Mouse (Mus musculus) gastrocnemius, adult 2 months (tissue): Measurements from ENCODE around the gene Ppp1r21. TPM values are rescaled to one million over a fixed set of nuclear protein-coding genes. Genes with fewer than 3 reads are reported as not detected.
A peak's percentile ranks its signal among the peaks of the same experiment; 100 is the strongest.

Experiments used
- DNase-seq: peaks from one replicate; pipeline ENCODE4 v3.0.0; 2022
- H3K27ac ChIP-seq: fragments of 200-600 bp; 2 replicates; pipeline ENCODE4 v1.8.1; 2022; ENCODE audit warnings: mild to moderate bottlenecking
- H3K4me3 ChIP-seq: fragments of 200-600 bp; 2 replicates; pipeline ENCODE4 v1.8.1; 2022; ENCODE audit warnings: mild to moderate bottlenecking, moderate library complexity
- CTCF ChIP-seq: fragments of 200-600 bp; IDR thresholded peaks from 2 replicates; pipeline ENCODE4 v1.8.1; 2022; ENCODE audit warnings: antibody characterized with exemption, mild to moderate bottlenecking, moderate library complexity
- intact Hi-C: fragments of 180-260 bp; cut with DNase I; formaldehyde crosslinking; loops from one replicate; pipeline ENCODE4 v1.15.1; 2025
- total RNA-seq, 2 experiments: library from RNA; stranded (reverse); gene quantifications; 2 replicates each; pipeline ENCODE4 v1.2.3; 2021

Ppp1r21 gene
- total RNA-seq, 2 experiments from 2014 or later: 4.5 to 5.8 TPM

GRCm38 (mm10) chr17:88542771-88543416 lies 13.0 kb downstream of the Ppp1r21 start:
- intact Hi-C loops: no loop called here
- TF ChIP-seq CTCF: no peak
- no peak overlapping the region for H3K4me3 ChIP-seq
- H3K27ac ChIP-seq: no peak overlapping the region
- no peak for DNase-seq

DNA sequence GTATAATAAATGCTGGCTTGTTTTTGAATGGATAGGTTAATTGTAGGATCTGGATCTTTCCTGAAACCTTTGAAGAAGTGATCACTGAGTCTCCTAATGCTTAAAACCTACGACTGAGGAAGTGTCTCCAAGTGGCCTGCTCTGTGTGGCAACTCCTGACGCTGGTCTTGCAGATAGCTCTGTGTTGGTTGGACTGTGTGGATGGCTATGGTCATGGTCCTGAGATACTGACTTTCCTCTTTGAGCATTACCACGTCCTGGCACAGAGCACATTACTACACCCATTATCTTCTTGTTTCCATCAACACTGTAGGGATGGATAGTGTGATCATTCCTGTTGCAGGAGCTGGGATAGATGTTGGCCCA lies 13.5 kb downstream of the Ppp1r21 start:
- Histone ChIP-seq H3K27ac (no peak overlapping the region), H3K4me3 (no peak overlapping the region)
- intact Hi-C loops: no loop called here
- no peak for TF ChIP-seq CTCF
- no peak for DNase-seq

DNA sequence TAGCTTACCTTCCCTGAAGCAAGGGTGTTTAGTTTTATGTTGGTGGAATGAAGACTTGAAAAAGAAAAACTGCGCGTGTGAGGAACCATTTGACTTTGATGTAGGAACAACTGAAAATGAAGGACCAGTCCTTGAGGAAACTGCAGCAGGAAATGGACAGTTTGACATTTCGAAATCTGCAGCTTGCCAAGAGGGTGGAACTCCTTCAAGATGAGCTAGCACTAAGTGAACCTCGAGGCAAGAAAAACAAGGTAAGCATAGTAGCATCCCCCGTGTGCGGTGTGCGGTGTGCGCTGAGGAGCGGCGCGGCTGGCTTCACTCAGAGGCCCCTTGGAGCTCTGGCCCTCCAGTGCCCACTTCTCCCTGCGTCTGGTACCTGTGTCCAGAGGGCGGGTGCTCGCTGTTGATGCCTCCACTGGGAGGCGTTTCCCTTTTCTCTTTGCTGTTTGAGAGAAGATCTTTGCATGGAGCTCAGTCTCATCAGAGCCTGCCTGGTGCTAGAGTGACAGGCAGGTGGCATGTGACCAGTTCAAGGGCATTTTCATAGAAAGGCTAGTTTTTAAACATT lies 15.4 kb downstream of the Ppp1r21 start:
- Histone ChIP-seq H3K27ac (no peak overlapping the region), H3K4me3 (no peak overlapping the region)
- intact Hi-C loops: no loop called here
- no peak for DNase-seq
- no peak for TF ChIP-seq CTCF

GRCm38 (mm10) chr17:88546745-88547144 lies 16.8 kb downstream of the Ppp1r21 start:
- Histone ChIP-seq H3K4me3 (no peak overlapping the region), H3K27ac (no peak overlapping the region)
- no peak for TF ChIP-seq CTCF
- intact Hi-C loops: no loop called here
- DNase-seq: no peak

- Histone ChIP-seq H3K4me3 (no peak overlapping the region), H3K27ac (no peak overlapping the region; the same call in 1 of the 2 replicates)
- intact Hi-C loops: no loop called here
- no peak for DNase-seq
- no peak for TF ChIP-seq CTCF
Measured at GRCm38 (mm10) chr17:88549411-88550191, 19.7 kb downstream of the Ppp1r21 start.

- Histone ChIP-seq H3K4me3 (no peak overlapping the region), H3K27ac (no peak overlapping the region)
- intact Hi-C loops: no loop called here
- no peak for DNase-seq
- no peak for TF ChIP-seq CTCF
Measured at GRCm38 (mm10) chr17:88550351-88550750, 20.4 kb downstream of the Ppp1r21 start.

DNA sequence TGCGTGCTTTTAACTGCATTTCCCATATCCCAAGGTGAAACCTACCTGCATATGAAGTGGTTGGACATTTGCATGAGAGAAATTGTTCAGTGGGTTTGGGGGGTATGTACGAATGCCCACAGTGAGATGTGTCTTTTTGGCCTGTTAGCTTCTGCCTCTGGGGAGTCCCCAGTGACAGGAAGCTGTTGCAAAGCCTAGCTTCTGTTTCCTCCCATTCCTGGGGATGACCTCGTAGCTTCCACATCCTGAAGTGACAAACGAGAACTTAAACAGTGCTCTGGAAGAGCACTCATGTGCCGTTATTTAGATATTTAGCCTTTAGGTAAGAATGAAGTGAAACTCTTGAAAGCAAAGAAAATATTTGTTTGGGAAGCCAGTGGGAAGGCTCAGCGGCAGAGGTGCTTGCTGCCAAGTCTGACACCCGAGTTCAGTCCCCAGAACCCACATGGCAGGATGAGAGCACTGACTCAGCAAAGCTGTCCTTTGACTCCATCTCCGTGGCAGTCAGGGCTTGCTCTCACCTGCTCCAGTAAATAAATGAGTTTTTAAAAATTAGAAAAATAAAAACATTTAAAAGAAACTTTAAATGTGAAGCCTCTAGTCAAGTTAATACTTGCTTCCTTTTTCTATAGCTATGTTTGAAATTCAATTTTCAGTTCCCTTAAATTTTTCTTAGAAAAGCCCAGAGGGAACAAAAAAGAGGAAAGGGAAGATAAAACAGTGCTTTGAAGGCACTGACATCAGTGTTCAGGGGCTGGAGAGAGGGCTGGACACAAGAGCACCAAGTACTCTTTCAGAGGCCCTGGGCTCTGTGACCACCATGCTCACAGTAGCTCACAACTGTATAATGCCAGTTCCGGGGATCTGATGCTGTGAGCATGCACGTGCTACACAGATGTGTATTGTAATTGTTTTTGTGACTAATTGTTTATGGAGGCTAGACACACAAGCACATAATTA lies 21.3 kb downstream of the Ppp1r21 start:
- DNase-seq: no peak
- no peak for TF ChIP-seq CTCF
- intact Hi-C loops: no loop called here
- Histone ChIP-seq H3K4me3 (no peak overlapping the region), H3K27ac (peak overlapping the region; percentile 53)

DNA sequence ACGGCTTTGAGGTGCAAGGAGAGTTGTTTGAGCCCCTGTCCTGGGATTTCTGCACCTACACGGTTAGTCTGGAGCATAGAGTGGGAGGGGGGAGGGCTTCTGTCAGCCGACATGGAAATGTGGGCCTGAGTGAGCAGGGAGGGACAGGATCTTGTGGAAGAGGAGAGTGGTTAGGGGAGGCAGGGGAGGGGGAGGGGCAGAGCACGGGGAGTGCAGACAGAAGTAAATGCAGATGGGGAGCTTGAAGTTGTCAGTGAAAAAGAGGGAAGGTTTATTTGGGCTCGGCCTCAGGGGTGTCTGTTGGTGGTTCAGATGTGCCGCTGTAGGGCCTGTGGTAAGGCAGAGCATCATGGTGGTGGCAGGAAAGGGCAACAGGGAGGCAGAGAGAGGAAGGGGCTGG lies 22.6 kb downstream of the Ppp1r21 start:
- H3K4me3 ChIP-seq: no peak overlapping the region
- intact Hi-C loops: no loop called here
- peak overlapping the region; percentile 31 for H3K27ac ChIP-seq
- TF ChIP-seq CTCF: no peak
- DNase-seq: no peak

- Histone ChIP-seq H3K27ac (peak overlapping the region; percentile 31; the same call in 1 of the 2 replicates), H3K4me3 (no peak overlapping the region)
- no peak for DNase-seq
- intact Hi-C loops: no loop called here
- TF ChIP-seq CTCF: no peak
Measured at GRCm38 (mm10) chr17:88553001-88553449, 23.1 kb downstream of the Ppp1r21 start.

GRCm38 (mm10) chr17:88553473-88554087 lies 23.7 kb downstream of the Ppp1r21 start:
- DNase-seq: no peak
- no peak for TF ChIP-seq CTCF
- H3K27ac ChIP-seq: peak overlapping the region; percentile 8; the same call in 1 of the 2 replicates
- no peak overlapping the region for H3K4me3 ChIP-seq
- intact Hi-C loops: no loop called here

DNA sequence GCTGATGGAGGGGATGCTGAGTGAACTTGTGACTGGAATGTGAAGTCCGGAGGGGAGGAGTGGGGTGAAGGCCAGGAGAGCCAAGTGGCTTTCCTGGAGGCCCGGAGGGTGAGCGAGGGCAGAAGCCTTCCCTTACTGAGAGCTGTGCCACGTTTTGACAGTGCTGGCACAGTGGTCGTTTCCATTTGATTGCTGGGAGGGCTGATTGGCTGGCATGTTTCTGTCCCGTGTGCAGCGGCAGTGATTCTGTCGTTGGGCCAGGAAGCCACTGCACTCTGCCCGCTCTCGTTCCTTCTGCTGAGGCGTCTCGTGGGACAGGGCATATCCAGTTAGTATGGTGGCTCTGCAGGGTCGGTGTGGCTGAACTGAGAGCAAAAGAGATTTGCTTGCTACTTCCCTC lies 26.3 kb downstream of the Ppp1r21 start:
- Histone ChIP-seq H3K27ac (no peak overlapping the region), H3K4me3 (no peak overlapping the region)
- no peak for DNase-seq
- no peak for TF ChIP-seq CTCF
- intact Hi-C loops: no loop called here

GRCm38 (mm10) chr17:88556688-88557087 lies 26.8 kb downstream of the Ppp1r21 start:
- no peak for DNase-seq
- no peak overlapping the region for H3K27ac ChIP-seq
- TF ChIP-seq CTCF: no peak
- intact Hi-C loops: no loop called here
- no peak overlapping the region for H3K4me3 ChIP-seq
